Mouse (Mus musculus): ENCODE measurements around the gene Col4a6.

- no peak for TF ChIP-seq CTCF (conservative IDR thresholded peaks at IDR 0.05; ENCODE audit: low read length)
- no peak for TF ChIP-seq POU5F1 (IDR thresholded peaks at IDR 0.05; ENCODE audit: borderline replicate concordance, low read length)
These were observed 37.1 kb downstream of the Col4a6 start for GRCm38 (mm10) chrX:141436780-141437179.
